Mouse (Mus musculus) neural tube, embryonic 11.5 days (tissue): ENCODE data around the gene Sec24c. TPM values are rescaled to one million over a fixed set of nuclear protein-coding genes. Genes with fewer than 3 reads are reported as not detected.
A peak's percentile ranks its signal among the peaks of the same experiment; 100 is the strongest.

ENCODE experiments used
- ATAC-seq: fragments of 200-750 bp; cut with Nextera tagmentation; 2 replicates; pipeline ENCODE4 v1.8.0; 2017; ENCODE audit warnings: moderate number of reproducible peaks, mild to moderate bottlenecking, moderate TSS enrichment, moderate library complexity; ENCODE audit not compliant: insufficient read depth, low FRiP score, low TSS enrichment
- DNase-seq: peaks from one replicate; pipeline ENCODE4 v3.0.0-alpha.2; 2015; ENCODE audit warnings: low spot score
- H3K27ac ChIP-seq: fragments of 300-500 bp; sonication (generic); 2 replicates; pipeline ENCODE4 v1.5.1; 2014; ENCODE audit warnings: low read depth, mild to moderate bottlenecking, low read length
- H3K27me3 ChIP-seq: fragments of 300-500 bp; sonication (generic); 2 replicates; pipeline ENCODE4 v1.6.1; 2014; ENCODE audit warnings: mild to moderate bottlenecking, low read length, mixed read lengths; ENCODE audit not compliant: control insufficient read depth, insufficient read depth
- H3K36me3 ChIP-seq: fragments of 300-500 bp; sonication (generic); 2 replicates; pipeline ENCODE4 v1.6.1; 2014; ENCODE audit warnings: mild to moderate bottlenecking, low read length, moderate library complexity, mixed read lengths; ENCODE audit not compliant: control insufficient read depth, insufficient read depth
- H3K4me1 ChIP-seq: fragments of 300-500 bp; sonication (generic); 2 replicates; pipeline ENCODE4 v1.6.1; 2014; ENCODE audit warnings: low read length, mixed read lengths; ENCODE audit not compliant: control insufficient read depth, insufficient read depth
- H3K4me2 ChIP-seq: fragments of 300-500 bp; sonication (generic); 2 replicates; pipeline ENCODE4 v1.6.1; 2014; ENCODE audit warnings: low read depth, mild to moderate bottlenecking, moderate library complexity
- H3K4me3 ChIP-seq: fragments of 300-500 bp; sonication (generic); 2 replicates; pipeline ENCODE4 v1.5.1; 2014; ENCODE audit warnings: low read depth, low read length
- H3K9ac ChIP-seq: fragments of 300-500 bp; sonication (generic); 2 replicates; pipeline ENCODE4 v1.6.1; 2014; ENCODE audit warnings: mild to moderate bottlenecking, low read length
- H3K9me3 ChIP-seq: fragments of 300-500 bp; sonication (generic); 2 replicates; pipeline ENCODE4 v1.6.1; 2016; ENCODE audit warnings: low read length; ENCODE audit not compliant: control insufficient read depth
- WGBS: fragments of 180-500 bp; shearing (Covaris S2); extraction: QIAGEN DNeasy Blood & Tissue Kit; methylation state at CpG from one replicate; pipeline ENCODE4 v1.1.7; 2014; 5-methylcytosine and 5-hydroxymethylcytosine counted together
- polyA plus RNA-seq: library from polyadenylated mRNA; unstranded; fragments of >200 nt; fragmentation: Nextera tagmentation; extraction: Ambion mirVana; gene quantifications from 2 replicates; pipeline ENCODE4 v1.2.1, GENCODE M21; 2014

Gene Sec24c
- polyA plus RNA-seq, 1 experiment from 2014 or later: 95.8 TPM

- Histone ChIP-seq H3K4me2 (peak overlapping the region; percentile 77), H3K27me3 (no peaks in the 10 kb centered on the region), H3K27ac (peak overlapping the region; percentile 88; the same call in 1 of the 2 replicates), H3K36me3 (no peaks in the 10 kb centered on the region), H3K4me3 (peak overlapping the region; percentile 91), H3K9me3 (no peaks in the 10 kb centered on the region), H3K4me1 (peaks cover 5% of the 10 kb centered on the region), H3K9ac (peak overlapping the region; percentile 95)
- 2% methylated on average over 16 of the region's 16 CpGs for WGBS
- peak; percentile 21 for DNase-seq
- peak; percentile 60 for ATAC-seq
Measured at GRCm38 (mm10) chr14:20639918-20640619, 34.0 kb upstream of the Sec24c start.

- Histone ChIP-seq H3K36me3 (no peaks in the 10 kb centered on the region), H3K27ac (peak within 1 kb of the TSS; percentile 88), H3K4me1 (peaks cover 5% of the 10 kb centered on the region), H3K9me3 (no peaks in the 10 kb centered on the region), H3K9ac (peak within 1 kb of the TSS; percentile 95), H3K27me3 (no peaks in the 10 kb centered on the region), H3K4me3 (peak within 1 kb of the TSS; percentile 91), H3K4me2 (peak within 1 kb of the TSS; percentile 77)
- peak; percentile 95 for ATAC-seq
- under 1% methylated on average over 73 of the region's 73 CpGs for WGBS
- peak; percentile 97 for DNase-seq
Measured at GRCm38 (mm10) chr14:20640644-20641437, 33.3 kb upstream of the Sec24c start, which contains the start of gene Usp54. TSS of gene Usp54 (minus strand) at chr14:20641063.

GRCm38 (mm10) chr14:20641438-20641875, 32.7 kb upstream of the Sec24c start:
- peak; percentile 25 for DNase-seq
- H3K27ac ChIP-seq: peak overlapping the region; percentile 88
- 18% methylated on average over 10 of the region's 10 CpGs for WGBS
- peak overlapping the region; percentile 95 for H3K9ac ChIP-seq
- no peaks in the 10 kb centered on the region for H3K36me3 ChIP-seq
- no peaks in the 10 kb centered on the region for H3K9me3 ChIP-seq
- no peak for ATAC-seq
- H3K27me3 ChIP-seq: no peaks in the 10 kb centered on the region
- H3K4me1 ChIP-seq: peaks cover 5% of the 10 kb centered on the region
- peak overlapping the region; percentile 91 for H3K4me3 ChIP-seq
- peak overlapping the region; percentile 69 for H3K4me2 ChIP-seq

- no peaks in the 10 kb centered on the region for H3K27me3 ChIP-seq
- no peak overlapping the region for H3K9ac ChIP-seq
- no peaks in the 10 kb centered on the region for H3K9me3 ChIP-seq
- DNase-seq (no peak), ATAC-seq (no peak)
- H3K27ac ChIP-seq: no peak overlapping the region
- H3K4me2 ChIP-seq: no peak overlapping the region
- H3K4me3 ChIP-seq: no peak overlapping the region
- WGBS: 33% methylated on average over 3 of the region's 3 CpGs
- no peaks in the 10 kb centered on the region for H3K4me1 ChIP-seq
- no peaks in the 10 kb centered on the region for H3K36me3 ChIP-seq
Measured at GRCm38 (mm10) chr14:20645547-20645946, 28.6 kb upstream of the Sec24c start.

DNA sequence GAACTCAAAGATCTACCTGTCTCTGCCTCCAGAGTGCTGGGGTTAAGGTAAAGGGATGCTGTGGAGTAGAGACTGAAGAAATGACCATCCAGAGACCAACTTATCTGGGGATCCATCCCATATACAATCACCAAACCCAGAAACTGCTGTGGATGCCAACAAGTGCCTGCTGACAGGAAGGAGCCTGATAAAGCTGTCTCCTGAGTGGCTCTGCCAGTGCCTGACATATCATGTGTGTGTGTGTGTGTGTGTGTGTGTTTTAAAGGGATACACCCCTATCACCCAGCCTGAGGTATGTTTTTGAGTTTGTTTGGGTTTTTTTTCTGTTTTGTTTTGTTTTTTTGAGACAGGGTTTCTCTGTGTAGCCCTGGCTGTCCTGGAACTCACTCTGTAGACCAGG, 27.7 kb upstream of the Sec24c start:
- H3K36me3 ChIP-seq: no peaks in the 10 kb centered on the region
- H3K9ac ChIP-seq: no peak overlapping the region
- no peak for DNase-seq
- no peaks in the 10 kb centered on the region for H3K27me3 ChIP-seq
- no peaks in the 10 kb centered on the region for H3K9me3 ChIP-seq
- no peak for ATAC-seq
- H3K27ac ChIP-seq: no peak overlapping the region
- H3K4me1 ChIP-seq: no peaks in the 10 kb centered on the region
- no peak overlapping the region for H3K4me3 ChIP-seq
- H3K4me2 ChIP-seq: no peak overlapping the region

- H3K4me1 ChIP-seq: no peaks in the 10 kb centered on the region
- H3K4me3 ChIP-seq: no peak overlapping the region
- H3K27me3 ChIP-seq: no peaks in the 10 kb centered on the region
- H3K9me3 ChIP-seq: no peaks in the 10 kb centered on the region
- no peak overlapping the region for H3K4me2 ChIP-seq
- H3K36me3 ChIP-seq: no peaks in the 10 kb centered on the region
- DNase-seq (no peak), ATAC-seq (no peak)
- H3K9ac ChIP-seq: no peak overlapping the region
- WGBS: 78% methylated on average over 2 of the region's 2 CpGs
- H3K27ac ChIP-seq: no peak overlapping the region
Measured at GRCm38 (mm10) chr14:20651000-20651399, 23.1 kb upstream of the Sec24c start.

DNA sequence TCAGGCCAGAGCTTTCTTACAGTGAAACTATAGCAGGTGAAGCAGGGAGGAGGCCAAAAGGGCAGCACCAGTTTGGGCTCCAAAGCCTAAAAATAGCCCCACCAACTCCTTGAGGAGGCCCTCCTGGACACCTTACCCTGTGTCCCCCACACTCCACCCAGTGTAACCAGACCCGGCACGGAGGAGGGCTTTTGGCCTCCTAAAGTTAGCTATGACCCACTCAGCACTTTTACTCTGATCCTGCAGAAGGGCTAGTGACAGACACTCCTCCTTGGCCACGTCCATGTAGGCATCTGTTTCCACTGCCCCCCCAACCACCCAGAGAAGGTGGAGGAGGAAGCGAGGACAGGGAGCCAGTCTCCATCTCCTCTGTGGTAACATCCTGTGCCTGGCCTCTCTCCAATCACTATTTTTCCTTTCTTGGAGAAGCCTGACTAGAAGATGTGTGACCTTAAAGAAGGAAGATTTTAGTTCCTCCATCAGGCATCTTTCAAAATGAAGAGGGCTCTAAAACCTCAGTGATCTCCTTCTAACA, 22.3 kb upstream of the Sec24c start:
- Histone ChIP-seq H3K4me2 (no peak overlapping the region), H3K36me3 (no peaks in the 10 kb centered on the region), H3K9me3 (no peaks in the 10 kb centered on the region), H3K27ac (no peak overlapping the region), H3K27me3 (no peaks in the 10 kb centered on the region), H3K4me1 (no peaks in the 10 kb centered on the region), H3K4me3 (no peak overlapping the region), H3K9ac (no peak overlapping the region)
- 63% methylated on average over 4 of the region's 4 CpGs for WGBS
- ATAC-seq (no peak), DNase-seq (no peak)

DNA sequence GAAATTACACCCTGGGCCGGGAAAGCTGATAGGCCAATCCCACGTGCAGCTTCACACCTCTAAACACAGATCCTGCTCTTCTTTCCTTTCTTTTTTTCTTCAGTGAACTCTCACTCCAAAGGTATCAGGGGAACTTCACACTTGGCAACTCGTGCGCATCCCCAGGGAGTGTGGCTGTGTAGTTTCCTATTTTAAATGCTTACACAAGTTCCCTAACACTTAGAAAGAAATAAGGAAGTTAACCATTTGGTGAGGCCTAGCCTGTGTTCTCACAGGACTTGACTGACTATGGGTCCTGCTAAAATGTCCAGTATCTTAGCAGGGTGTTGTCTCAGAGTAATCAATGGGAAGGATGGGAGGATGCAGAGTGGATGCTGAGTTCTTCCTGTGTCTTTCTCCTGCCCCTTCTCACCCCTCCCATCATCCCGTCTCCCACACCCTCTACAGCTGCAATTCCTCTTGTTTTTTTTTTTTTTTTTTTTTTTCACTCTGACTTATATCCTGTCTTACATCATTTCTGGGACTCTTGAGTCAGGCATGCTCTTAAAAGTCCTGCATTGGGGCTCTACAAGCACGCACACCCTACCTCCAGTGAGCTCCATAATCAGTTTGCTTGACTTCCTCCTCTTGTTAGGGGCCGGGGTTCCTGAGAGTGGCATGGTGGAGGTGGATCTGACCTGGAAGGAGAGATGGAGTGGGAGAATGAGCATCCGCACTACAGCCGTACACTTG, 19.3 kb upstream of the Sec24c start:
- no peaks in the 10 kb centered on the region for H3K4me1 ChIP-seq
- no peak overlapping the region for H3K9ac ChIP-seq
- H3K9me3 ChIP-seq: no peaks in the 10 kb centered on the region
- ATAC-seq (no peak), DNase-seq (no peak)
- no peak overlapping the region for H3K4me3 ChIP-seq
- H3K27ac ChIP-seq: no peak overlapping the region
- WGBS: 83% methylated on average over 9 of the region's 9 CpGs
- no peaks in the 10 kb centered on the region for H3K27me3 ChIP-seq
- H3K4me2 ChIP-seq: no peak overlapping the region
- H3K36me3 ChIP-seq: no peaks in the 10 kb centered on the region
